Mouse (Mus musculus) bone marrow, adult 2 months (tissue): Measurements from ENCODE around the gene Acot5.

ENCODE experiments used
- CTCF ChIP-seq: fragments of 200-500 bp; IDR thresholded peaks from 2 replicates; pipeline ENCODE4 v1.5.1; 2011; ENCODE audit warnings: low read length, control low read depth; ENCODE audit not compliant: control insufficient read depth, insufficient read depth
- POLR2A ChIP-seq: fragments of 200-500 bp; IDR thresholded peaks from 2 replicates; pipeline ENCODE4 v1.6.1; 2011; ENCODE audit warnings: low read depth, mild to moderate bottlenecking, control low read depth, low read length, borderline replicate concordance; ENCODE audit not compliant: control insufficient read depth

DNA sequence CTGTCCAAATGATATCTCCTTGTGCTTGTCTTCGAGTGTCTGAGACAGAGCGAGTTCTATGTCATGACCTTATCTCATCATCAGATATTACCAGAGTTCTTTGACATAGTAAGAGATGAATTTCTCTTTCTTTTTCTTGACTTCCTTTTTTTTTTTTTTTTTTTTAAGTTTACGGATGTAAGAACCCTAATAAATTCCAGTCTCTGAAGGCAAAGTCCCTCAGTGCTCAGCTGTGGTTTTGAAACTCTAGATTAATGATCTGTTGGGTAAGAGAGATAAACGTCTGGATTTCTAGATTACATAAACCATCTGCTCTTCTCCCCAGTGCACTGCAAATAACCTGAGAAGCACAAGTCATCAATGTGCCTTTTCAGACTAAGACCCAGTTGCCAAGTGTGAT is 35.0 kb upstream of the Acot5 start:
- TF ChIP-seq CTCF (no peak), POLR2A (no peak)
